Mouse (Mus musculus) C3H10T1/2 (cell line): ENCODE measurements around the gene Slc17a7. TPM values are rescaled to one million over a fixed set of nuclear protein-coding genes. Genes with fewer than 3 reads are reported as not detected.

Experiments
- polyA plus RNA-seq, 2 experiments: library from polyadenylated mRNA; unstranded; fragments of >200 nt; fragmentation: generic; extraction: Trizol; gene quantifications; one replicate each; pipeline ENCODE4 v1.2.1; 2012; ENCODE audit warnings: missing spikeins in 2 of 2

Slc17a7 gene
- polyA plus RNA-seq: under 1 TPM; 0.04 to 0.18 TPM

DNA sequence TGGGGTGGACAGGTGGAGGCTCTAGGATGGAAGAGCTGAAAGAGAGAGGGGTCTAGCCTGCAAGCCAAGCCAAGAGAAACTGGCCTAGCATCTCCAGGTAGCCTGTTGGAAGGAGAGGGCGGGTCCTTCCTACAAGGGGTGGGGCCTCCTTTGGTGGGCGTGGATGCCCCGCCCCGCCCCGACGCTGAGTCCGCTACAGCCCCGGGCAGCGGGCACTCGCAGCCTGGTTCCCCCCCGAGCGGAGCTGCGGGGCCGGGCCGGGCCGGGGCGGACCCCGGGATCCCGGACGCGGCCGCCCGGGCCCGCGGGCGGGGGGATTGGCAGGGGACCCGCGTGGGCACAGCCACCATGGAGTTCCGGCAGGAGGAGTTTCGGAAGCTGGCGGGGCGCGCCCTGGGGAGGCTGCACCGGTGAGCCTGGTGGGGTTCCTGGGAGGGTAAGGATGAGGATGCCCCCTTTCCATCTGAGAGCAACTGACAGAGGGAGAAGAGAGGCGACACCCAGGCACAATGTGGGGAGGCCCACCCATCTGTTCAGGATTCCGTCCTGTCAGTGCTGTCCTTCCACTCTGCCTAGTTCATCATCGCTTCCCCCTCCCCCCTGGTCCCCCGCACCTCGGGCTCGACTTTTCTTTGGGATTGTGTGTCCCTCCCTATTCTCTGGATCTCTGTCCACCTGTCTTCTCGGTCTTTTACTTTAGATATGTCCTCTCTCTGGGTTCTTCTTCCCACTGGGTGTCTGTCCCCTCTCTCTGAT is at the start of gene Slc17a7:
Gene Slc17a7, plus strand, starts transcription at position 215 of the 756 bp plus-strand sequence.

DNA sequence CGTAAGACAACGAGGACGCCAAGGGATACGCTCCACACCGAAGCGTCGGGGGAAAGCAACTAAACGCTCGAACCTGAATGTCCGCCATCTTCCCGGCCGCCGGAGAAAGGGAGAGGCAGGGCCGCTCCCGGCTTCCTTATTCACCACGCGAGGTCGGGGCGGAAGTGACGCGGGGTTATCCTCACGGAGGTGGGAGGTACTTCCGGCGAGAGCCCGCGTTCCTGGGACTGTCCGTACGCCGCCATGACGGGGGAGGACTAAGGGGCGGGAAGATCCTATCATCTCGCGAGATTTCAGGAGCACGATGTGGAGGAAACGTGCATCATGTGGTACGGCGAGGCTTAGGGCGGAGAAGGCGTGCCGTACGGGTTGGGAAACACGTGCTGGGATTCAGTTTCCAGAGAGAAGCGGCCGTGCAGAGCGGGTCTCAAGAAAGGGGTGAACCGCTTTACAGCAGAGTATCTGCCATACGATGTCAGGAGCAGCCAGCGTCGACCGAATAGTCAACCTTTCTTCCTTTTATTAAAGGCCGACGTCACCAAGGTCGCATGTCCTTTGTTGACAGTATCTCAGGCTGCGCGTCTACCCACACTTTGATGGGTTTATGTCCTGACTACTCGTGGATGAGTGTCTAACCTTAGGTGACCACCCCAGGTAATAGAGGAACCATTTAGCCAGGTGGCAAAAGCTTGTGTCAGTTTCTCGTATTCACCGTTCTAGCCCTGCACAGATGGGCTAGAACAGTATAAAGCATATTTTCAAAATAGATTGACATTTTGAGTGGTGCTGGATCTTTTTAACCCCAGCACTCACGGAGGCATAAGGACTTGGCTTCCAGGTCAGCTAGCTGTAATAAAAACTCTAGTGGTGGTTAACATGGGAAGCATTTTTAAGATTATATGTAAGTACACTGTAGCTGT is 39.3 kb upstream of the Slc17a7 start, which contains the start of gene Rps11:
Gene Rps11, minus strand, starts transcription at position 216 of the 920 bp plus-strand sequence.

GRCm38 (mm10) chr7:45128624-45129246 is 35.0 kb upstream of the Slc17a7 start, which contains the start of gene Rpl13a:
TSS of gene Rpl13a (minus strand) at chr7:45128761.

GRCm38 (mm10) chr7:45135993-45136567 is 27.7 kb upstream of the Slc17a7 start, which contains the start of the genes Gm45713 and Flt3l:
TSS of gene Gm45713 (minus strand) at chr7:45136231.
TSS of gene Flt3l (minus strand) at chr7:45136432.

DNA sequence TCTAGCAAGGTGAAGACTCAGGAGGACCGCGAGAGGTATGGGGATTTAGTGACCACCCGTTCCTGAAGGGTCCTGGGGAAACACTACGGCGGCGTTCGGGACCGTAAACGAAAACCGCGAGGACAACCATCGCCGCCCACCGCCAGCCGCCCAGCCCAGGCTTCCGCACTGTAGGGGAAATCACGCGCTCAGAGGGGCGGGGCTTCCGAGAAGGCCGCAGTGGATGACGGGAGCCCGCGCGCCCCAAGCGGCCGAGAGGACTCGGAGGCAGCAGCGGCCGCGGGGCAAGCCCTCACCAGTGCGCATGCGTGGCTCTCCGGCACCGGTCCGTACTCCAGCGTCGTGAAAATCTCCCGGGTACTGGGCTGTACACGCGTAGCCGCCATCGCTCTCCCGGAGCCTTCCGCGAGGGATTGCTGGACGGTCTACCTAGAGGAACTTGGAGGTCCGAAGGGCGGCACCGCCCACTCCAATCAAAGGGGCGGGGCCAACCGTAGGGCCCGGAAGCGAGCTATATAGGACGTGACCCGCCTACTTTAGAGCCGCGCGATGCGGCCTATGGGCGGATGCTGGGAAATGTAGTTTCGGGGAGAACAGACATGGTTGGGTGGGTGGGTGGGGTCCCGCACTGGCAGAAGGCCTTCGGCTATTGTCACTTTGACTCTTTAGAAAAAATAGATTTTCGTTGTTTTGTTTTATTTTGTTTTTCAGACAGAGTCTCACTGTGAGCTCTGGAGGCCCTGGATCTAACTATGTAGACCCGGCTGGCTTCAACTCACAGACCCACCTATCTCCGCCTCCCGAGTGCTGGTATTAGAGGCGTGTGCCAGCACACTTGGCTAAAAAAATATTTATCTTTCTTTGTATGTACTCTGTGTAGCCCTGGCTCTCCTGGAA is 9.4 kb upstream of the Slc17a7 start, which contains the start of the genes Pih1d1 and Aldh16a1:
Gene Pih1d1, plus strand, starts transcription at position 208 of the 897 bp plus-strand sequence.
Gene Aldh16a1, minus strand, starts transcription at position 489 of the 897 bp plus-strand sequence.

GRCm38 (mm10) chr7:45179469-45179868 is 15.7 kb downstream of the Slc17a7 start, which contains the start of gene Gfy:
TSS of gene Gfy (minus strand) at chr7:45179569.

DNA sequence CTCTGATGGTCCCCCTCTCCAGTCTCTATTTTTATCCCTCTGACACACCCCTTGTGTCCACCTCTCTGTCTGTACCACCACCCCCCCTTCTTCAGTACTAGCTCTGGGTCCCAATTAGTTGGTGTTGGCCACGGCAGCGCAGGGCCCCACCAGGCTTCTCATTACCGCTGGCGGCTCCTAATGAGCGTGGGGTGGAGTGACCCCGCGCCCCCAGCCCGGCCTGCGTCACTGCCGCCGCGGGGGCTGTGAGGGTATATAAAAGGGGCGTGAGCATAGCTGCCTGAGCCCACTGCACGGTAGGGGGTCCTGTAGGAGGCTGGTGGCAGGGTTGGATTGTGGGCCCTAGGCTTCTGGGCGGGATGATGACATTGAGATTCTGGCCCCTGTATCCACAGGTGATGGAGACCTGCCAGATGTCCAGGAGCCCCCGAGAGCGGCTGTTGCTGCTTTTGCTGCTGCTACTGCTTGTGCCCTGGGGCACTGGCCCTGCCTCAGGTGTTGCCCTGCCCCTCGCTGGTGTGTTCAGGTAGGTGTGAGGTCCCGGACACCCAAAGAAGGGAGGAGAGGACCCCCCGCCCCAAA is 17.2 kb downstream of the Slc17a7 start, which contains the start of gene Pth2:
Gene Pth2, plus strand, starts transcription at position 100 of the 582 bp plus-strand sequence.

DNA sequence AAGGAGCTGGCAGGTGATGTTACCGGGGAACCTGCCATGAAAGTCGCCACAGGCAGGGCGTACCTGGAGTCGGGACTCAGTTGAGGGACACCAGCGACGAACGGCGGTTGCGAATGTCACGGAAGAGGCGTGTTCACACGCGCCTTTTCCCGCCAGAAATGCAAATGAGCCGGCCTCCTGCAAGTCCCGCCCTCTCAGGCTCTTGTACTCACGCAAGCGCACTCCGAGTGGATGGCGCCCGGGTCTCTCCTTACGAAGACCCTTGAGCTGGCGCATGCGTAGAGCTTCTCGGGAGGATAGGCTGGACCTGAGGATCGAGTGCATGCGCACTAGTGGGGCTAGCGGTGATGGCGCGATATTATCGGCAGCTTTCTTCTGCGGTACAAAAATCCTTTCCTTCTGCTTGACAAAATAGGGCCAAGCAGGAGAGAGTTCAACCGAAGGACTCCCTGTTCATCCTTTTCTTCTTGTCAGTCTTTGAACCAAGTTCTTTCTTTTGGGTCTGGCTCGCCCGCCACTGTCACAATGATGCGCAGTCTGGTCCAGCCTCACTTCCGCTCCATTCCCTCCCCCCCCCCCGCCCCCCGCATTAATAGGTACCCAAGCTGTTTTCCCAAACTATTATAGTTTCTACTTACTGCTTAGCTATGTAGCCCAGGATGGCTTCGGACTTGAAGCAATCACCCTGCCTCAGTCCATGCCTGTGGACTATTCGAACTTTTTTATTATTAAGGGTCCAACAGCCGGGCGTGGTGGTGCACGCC is 40.8 kb downstream of the Slc17a7 start, which contains the start of gene Ccdc155:
Gene Ccdc155, minus strand, starts transcription at position 513 of the 764 bp plus-strand sequence.

GRCm38 (mm10) chr7:45211851-45212251 is 48.1 kb downstream of the Slc17a7 start, which contains the start of gene Dkkl1:
TSS of gene Dkkl1 (minus strand) at chr7:45212147.

DNA sequence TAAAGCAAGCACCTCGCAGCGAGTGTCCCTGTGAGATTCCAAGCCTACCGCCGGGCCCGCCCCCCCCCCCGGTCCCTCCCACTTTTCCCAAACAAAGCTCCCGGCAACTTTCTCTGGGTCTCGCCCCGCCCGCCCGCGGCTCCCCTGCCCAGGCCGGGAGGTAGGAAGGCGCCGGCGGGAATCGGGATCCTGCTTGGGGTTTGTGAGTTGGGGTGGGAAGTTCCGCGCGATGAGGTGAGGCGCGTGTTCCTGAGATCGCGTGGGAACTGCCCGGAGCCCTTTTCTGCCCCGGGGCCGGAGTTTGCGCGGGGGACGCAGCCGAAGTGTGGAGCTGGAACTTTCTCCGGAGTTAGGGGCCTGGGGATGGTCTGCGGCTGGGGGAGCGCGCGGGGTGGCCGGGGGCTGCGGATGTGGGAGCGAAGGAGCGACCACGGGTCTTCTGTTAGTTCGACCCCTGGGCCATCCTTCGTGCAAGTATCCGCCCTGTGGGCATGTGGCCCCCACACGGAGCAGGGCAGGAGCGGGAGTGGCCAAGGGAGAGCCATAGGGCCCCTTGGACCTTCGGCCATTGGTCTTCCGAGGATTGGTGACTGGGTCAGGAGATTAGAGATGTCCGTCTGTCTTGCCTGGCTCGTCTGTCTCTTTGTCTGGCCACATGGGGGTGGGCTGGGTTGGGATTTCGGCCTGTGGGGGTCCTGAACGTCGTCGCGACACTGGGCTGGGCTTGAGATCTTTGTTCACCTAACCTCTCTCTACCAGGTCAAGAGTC is 52.1 kb downstream of the Slc17a7 start, which contains the start of gene Tead2:
Gene Tead2, plus strand, starts transcription at position 81 of the 769 bp plus-strand sequence.

Other genes with a start within 250 kb of the Slc17a7 start
- 10 to 100 TPM; 68.5 to 88.3 TPM for gene Ap2a1, start 234.5 kb upstream of the Slc17a7 start, polyA plus RNA-seq
- gene Tsks, start 220.7 kb upstream of the Slc17a7 start, polyA plus RNA-seq: under 1 TPM in 1 of 2 experiments, not detected in 1; 0.28 TPM
- gene Cpt1c, start 189.1 kb upstream of the Slc17a7 start, polyA plus RNA-seq: 10 to 100 TPM; 18.8 to 57.8 TPM
- gene Prmt1, start 177.4 kb upstream of the Slc17a7 start, polyA plus RNA-seq: 100 to 1,000 TPM; 400 to 521 TPM
- 10 to 100 TPM; 48.6 to 59.4 TPM for gene Irf3, start 166.3 kb upstream of the Slc17a7 start, polyA plus RNA-seq
- gene Bcl2l12, start 165.2 kb upstream of the Slc17a7 start, polyA plus RNA-seq: 10 to 100 TPM in 1 of 2 experiments, 1 to 10 TPM in 1; 7.7 to 25.0 TPM
- 10 to 100 TPM; 40.4 to 82.2 TPM for gene Scaf1, start 147.6 kb upstream of the Slc17a7 start, polyA plus RNA-seq
- gene Rras, start 146.0 kb upstream of the Slc17a7 start, polyA plus RNA-seq: 100 to 1,000 TPM; 124 to 245 TPM
- gene Prr12, start 111.1 kb upstream of the Slc17a7 start, polyA plus RNA-seq: 10 to 100 TPM; 15.5 to 50.5 TPM
- gene Nosip, start 101.5 kb upstream of the Slc17a7 start, polyA plus RNA-seq: 10 to 100 TPM; 70.7 to 93.8 TPM
- 10 to 100 TPM; 15.9 to 50.5 TPM for gene Prrg2, start 101.3 kb upstream of the Slc17a7 start, polyA plus RNA-seq
- gene Rcn3, start 71.7 kb upstream of the Slc17a7 start, polyA plus RNA-seq: 100 to 1,000 TPM in 1 of 2 experiments, 10 to 100 TPM in 1; 38.2 to 683 TPM
- gene Fcgrt, start 60.1 kb upstream of the Slc17a7 start, polyA plus RNA-seq: 100 to 1,000 TPM in 1 of 2 experiments, 10 to 100 TPM in 1; 35.9 to 373 TPM
- gene Rps11, start 39.5 kb upstream of the Slc17a7 start, polyA plus RNA-seq: 1,000 to 10,000 TPM; 3,371 to 8,325 TPM
- over 10,000 TPM in 1 of 2 experiments, 1,000 to 10,000 TPM in 1; 5,910 to 13,875 TPM for gene Rpl13a, start 35.2 kb upstream of the Slc17a7 start, polyA plus RNA-seq
- gene Gm45713, start 27.7 kb upstream of the Slc17a7 start, polyA plus RNA-seq: 1 to 10 TPM; 2.2 to 3.0 TPM
- 10 to 100 TPM in 1 of 2 experiments, 1 to 10 TPM in 1; 2.1 to 23.0 TPM for gene Flt3l, start 27.5 kb upstream of the Slc17a7 start, polyA plus RNA-seq
- 100 to 1,000 TPM; 244 to 448 TPM for gene Pih1d1, start 9.6 kb upstream of the Slc17a7 start, polyA plus RNA-seq
- 100 to 1,000 TPM in 1 of 2 experiments, 10 to 100 TPM in 1; 58.8 to 137 TPM for gene Aldh16a1, start 9.4 kb upstream of the Slc17a7 start, polyA plus RNA-seq
- under 1 TPM; 0.04 to 0.48 TPM for gene Gfy, start 15.6 kb downstream of the Slc17a7 start, polyA plus RNA-seq
- not detected for gene Pth2, start 17.0 kb downstream of the Slc17a7 start, polyA plus RNA-seq
- 1 to 10 TPM in 1 of 2 experiments, under 1 TPM in 1; 0.71 to 4.3 TPM for gene Ccdc155, start 40.9 kb downstream of the Slc17a7 start, polyA plus RNA-seq
- gene Dkkl1, start 48.2 kb downstream of the Slc17a7 start, polyA plus RNA-seq: under 1 TPM in 1 of 2 experiments, not detected in 1; 0.15 TPM
- 100 to 1,000 TPM in 1 of 2 experiments, 10 to 100 TPM in 1; 60.5 to 105 TPM for gene Tead2, start 51.8 kb downstream of the Slc17a7 start, polyA plus RNA-seq
- gene Cd37, start 75.2 kb downstream of the Slc17a7 start, polyA plus RNA-seq: under 1 TPM; 0.11 to 0.28 TPM
- not detected for gene Slc6a16, start 77.1 kb downstream of the Slc17a7 start, polyA plus RNA-seq
- not detected for gene Slc6a21, start 113.6 kb downstream of the Slc17a7 start, polyA plus RNA-seq
- gene Trpm4, start 169.8 kb downstream of the Slc17a7 start, polyA plus RNA-seq: 10 to 100 TPM; 23.4 to 26.2 TPM
- under 1 TPM; 0.02 to 0.06 TPM for gene Hrc, start 171.3 kb downstream of the Slc17a7 start, polyA plus RNA-seq
- 1 to 10 TPM; 1.1 to 2.1 TPM for gene Ppfia3, start 203.1 kb downstream of the Slc17a7 start, polyA plus RNA-seq
- gene Lin7b, start 206.6 kb downstream of the Slc17a7 start, polyA plus RNA-seq: 1 to 10 TPM in 1 of 2 experiments, under 1 TPM in 1; 0.23 to 1.8 TPM
- gene Snrnp70, start 231.8 kb downstream of the Slc17a7 start, polyA plus RNA-seq: 100 to 1,000 TPM; 229 to 271 TPM
- gene Kcna7, start 241.7 kb downstream of the Slc17a7 start, polyA plus RNA-seq: not detected
- under 1 TPM; 0.35 to 0.94 TPM for gene Ntf5, start 249.7 kb downstream of the Slc17a7 start, polyA plus RNA-seq